Mouse (Mus musculus) MEL (cell line): ENCODE data around the gene Gpc5.

Experiments used
- CTCF ChIP-seq, 3 experiments: IDR thresholded peaks in 2 of 3; conservative IDR thresholded peaks in 1 of 3; 2 replicates each; pipeline ENCODE4 v1.5.1; 2011 to 2012; ENCODE audit warnings: low read length in 3 of 3, low read depth in 2 of 3, mild to moderate bottlenecking in 2 of 3, improper control_type of control experiment in 1 of 3, inconsistent platforms in 1 of 3, mixed read lengths in 1 of 3, moderate library complexity in 1 of 3; ENCODE audit not compliant: control insufficient read depth in 1 of 3, insufficient read depth in 1 of 3, poor library complexity in 1 of 3, severe bottlenecking in 1 of 3
- EP300 ChIP-seq, 2 experiments: IDR thresholded peaks; 2 replicates each; pipeline ENCODE4 v1.6.1; 2011; ENCODE audit warnings: improper control_type of control experiment in 2 of 2, low read length in 2 of 2, low read depth in 1 of 2, mild to moderate bottlenecking in 1 of 2
- GATA1 ChIP-seq: IDR thresholded peaks from 2 replicates; pipeline ENCODE4 v1.6.1; 2011; ENCODE audit warnings: low read depth, low read length, improper control_type of control experiment
- HCFC1 ChIP-seq: IDR thresholded peaks from 2 replicates; pipeline ENCODE4 v1.6.1; 2012; ENCODE audit warnings: low read depth, mild to moderate bottlenecking, inconsistent platforms, low read length, improper control_type of control experiment, moderate library complexity
- MAZ ChIP-seq: IDR thresholded peaks from 2 replicates; pipeline ENCODE4 v1.6.1; 2012; ENCODE audit warnings: low read depth, mild to moderate bottlenecking, inconsistent platforms, low read length, improper control_type of control experiment
- POLR2AphosphoS2 ChIP-seq: IDR thresholded peaks from 2 replicates; pipeline ENCODE4 v1.6.1; 2011; ENCODE audit warnings: low read length, improper control_type of control experiment
- TCF12 ChIP-seq: IDR thresholded peaks from 2 replicates; pipeline ENCODE4 v1.6.1; 2014; ENCODE audit warnings: low read depth, mild to moderate bottlenecking, inconsistent platforms, low read length, improper control_type of control experiment, moderate library complexity
- USF2 ChIP-seq, 2 experiments: IDR thresholded peaks; 2 replicates each; pipeline ENCODE4 v1.6.1; 2011 to 2012; ENCODE audit warnings: improper control_type of control experiment in 2 of 2, low read length in 2 of 2, borderline replicate concordance in 1 of 2, inconsistent platforms in 1 of 2, low read depth in 1 of 2, mild to moderate bottlenecking in 1 of 2; ENCODE audit not compliant: insufficient read depth in 1 of 2

- TF ChIP-seq HCFC1: no peak
- no peak for TF ChIP-seq GATA1
- TF ChIP-seq CTCF (IDR thresholded peaks at IDR 0.05 in 2 of 3, conservative IDR thresholded peaks at IDR 0.05 in 1 of 3; ENCODE audit: control insufficient read depth in 1 of 3, insufficient read depth in 1 of 3, low read depth in 2 of 3, low read length in 3 of 3, poor library complexity in 1 of 3, severe bottlenecking in 1 of 3): no peak
- TF ChIP-seq USF2 (IDR thresholded peaks at IDR 0.05; ENCODE audit: borderline replicate concordance in 1 of 2, insufficient read depth in 1 of 2, low read depth in 1 of 2, low read length in 2 of 2): no peak
- no peak for TF ChIP-seq EP300 (IDR thresholded peaks at IDR 0.05; ENCODE audit: low read depth in 1 of 2, low read length in 2 of 2)
- TF ChIP-seq POLR2AphosphoS2: no peak
- no peak for TF ChIP-seq TCF12
- TF ChIP-seq MAZ: no peak
Measured at GRCm38 (mm10) chr14:115581256-115581633, 489.2 kb downstream of the Gpc5 start.
